Mouse (Mus musculus): ENCODE results near the gene Nomo1. TPM values are rescaled to one million over a fixed set of nuclear protein-coding genes. Genes with fewer than 3 reads are reported as not detected.

Nomo1 gene
- 100 to 1,000 TPM; 109 to 115 TPM for total RNA-seq (2021)

- intact Hi-C loops (cut with DNase I): no loop called here
- peak; percentile 92 to 97 for DNase-seq (ENCODE audit: extremely low spot score in 1 of 2, low spot score in 2 of 2)
Measured at GRCm38 (mm10) chr7:46033109-46033869, at the start of gene Nomo1. Gene Nomo1 (plus strand): TSS chr7:46033698.

- DNase-seq (ENCODE audit: extremely low spot score in 1 of 2, low spot score in 2 of 2): no peak
Measured at GRCm38 (mm10) chr7:45986893-45987292, 46.6 kb upstream of the Nomo1 start.

GRCm38 (mm10) chr7:45988344-45988743 is 45.2 kb upstream of the Nomo1 start:
- no peak for DNase-seq (ENCODE audit: extremely low spot score in 1 of 2, low spot score in 2 of 2)
- intact Hi-C loops (cut with DNase I): no loop called here

More at GRCm38 (mm10) chr7:45986893-45987292, 46.6 kb upstream of the Nomo1 start:
- intact Hi-C loops (cut with DNase I): no loop called here

- DNase-seq (ENCODE audit: extremely low spot score in 1 of 2, low spot score in 2 of 2): no peak
- intact Hi-C loops (cut with DNase I): no loop called here
Measured at GRCm38 (mm10) chr7:45992470-45992869, 41.0 kb upstream of the Nomo1 start.

- intact Hi-C loops (cut with DNase I): no loop called here
- no peak for DNase-seq (ENCODE audit: extremely low spot score in 1 of 2, low spot score in 2 of 2)
Measured at GRCm38 (mm10) chr7:46000577-46000976, 32.9 kb upstream of the Nomo1 start.

GRCm38 (mm10) chr7:46002748-46003147 is 30.8 kb upstream of the Nomo1 start:
- no peak for DNase-seq (ENCODE audit: extremely low spot score in 1 of 2, low spot score in 2 of 2)
- intact Hi-C loops (cut with DNase I): no loop called here

GRCm38 (mm10) chr7:46009578-46009977 is 23.9 kb upstream of the Nomo1 start:
- intact Hi-C loops (cut with DNase I): loop anchor here (5.0 kb wide), 3 partner anchors 62 to 262 kb away; partner anchors contain the start of gene Kdelr1
- DNase-seq (ENCODE audit: extremely low spot score in 1 of 2, low spot score in 2 of 2): peak; percentile 71 to 79

GRCm38 (mm10) chr7:46012121-46012520 is 21.4 kb upstream of the Nomo1 start:
- no peak for DNase-seq (ENCODE audit: extremely low spot score in 1 of 2, low spot score in 2 of 2)
- intact Hi-C loops (cut with DNase I): no loop called here

GRCm38 (mm10) chr7:46013266-46014010 is 20.1 kb upstream of the Nomo1 start:
- DNase-seq (ENCODE audit: extremely low spot score in 1 of 2, low spot score in 2 of 2): peak; percentile 25 to 92
- intact Hi-C loops (cut with DNase I): no loop called here

GRCm38 (mm10) chr7:46019594-46019993 is 13.9 kb upstream of the Nomo1 start:
- DNase-seq (ENCODE audit: extremely low spot score in 1 of 2, low spot score in 2 of 2): peak in 1 of 2 experiments; percentile 36
- intact Hi-C loops (cut with DNase I): no loop called here

GRCm38 (mm10) chr7:46021951-46022350 is 11.5 kb upstream of the Nomo1 start:
- intact Hi-C loops (cut with DNase I): no loop called here
- DNase-seq (ENCODE audit: extremely low spot score in 1 of 2, low spot score in 2 of 2): no peak

- intact Hi-C loops (cut with DNase I): no loop called here
- DNase-seq (ENCODE audit: extremely low spot score in 1 of 2, low spot score in 2 of 2): no peak
Measured at GRCm38 (mm10) chr7:46025436-46025835, 8.1 kb upstream of the Nomo1 start.

GRCm38 (mm10) chr7:46028681-46029080 is 4.8 kb upstream of the Nomo1 start:
- DNase-seq (ENCODE audit: extremely low spot score in 1 of 2, low spot score in 2 of 2): no peak
- intact Hi-C loops (cut with DNase I): no loop called here

- peak in 1 of 2 experiments; percentile 45 for DNase-seq (ENCODE audit: extremely low spot score in 1 of 2, low spot score in 2 of 2)
- intact Hi-C loops (cut with DNase I): no loop called here
Measured at GRCm38 (mm10) chr7:46029299-46030144, 4.0 kb upstream of the Nomo1 start.

- peak in 1 of 2 experiments; percentile 67 for DNase-seq (ENCODE audit: extremely low spot score in 1 of 2, low spot score in 2 of 2)
- intact Hi-C loops (cut with DNase I): no loop called here
Measured at GRCm38 (mm10) chr7:46030145-46030488, 3.4 kb upstream of the Nomo1 start, which contains the start of gene Abcc6. Gene Abcc6 (minus strand): TSS chr7:46030302.

GRCm38 (mm10) chr7:46031075-46031474 is 2.4 kb upstream of the Nomo1 start:
- intact Hi-C loops (cut with DNase I): no loop called here
- no peak for DNase-seq (ENCODE audit: extremely low spot score in 1 of 2, low spot score in 2 of 2)

- no peak for DNase-seq (ENCODE audit: extremely low spot score in 1 of 2, low spot score in 2 of 2)
- intact Hi-C loops (cut with DNase I): no loop called here
Measured at GRCm38 (mm10) chr7:46033870-46034337, 406 bp downstream of the Nomo1 start.

GRCm38 (mm10) chr7:46034991-46035390 is 1.5 kb downstream of the Nomo1 start:
- intact Hi-C loops (cut with DNase I): no loop called here
- DNase-seq (ENCODE audit: extremely low spot score in 1 of 2, low spot score in 2 of 2): no peak

- DNase-seq (ENCODE audit: extremely low spot score in 1 of 2, low spot score in 2 of 2): no peak
- intact Hi-C loops (cut with DNase I): no loop called here
Measured at GRCm38 (mm10) chr7:46035468-46035867, 2.0 kb downstream of the Nomo1 start.
